Mouse (Mus musculus) cerebellum, adult 11 months (tissue): ENCODE data around the gene Lama2.

Source experiments
- DNase-seq: peaks from one replicate; pipeline ENCODE4 v3.0.0; 2022

The Lama2 gene

GRCm38 (mm10) chr10:27382887-27383609 is 236.5 kb downstream of the Lama2 start:
- DNase-seq = no peak

GRCm38 (mm10) chr10:27378286-27378685 is 241.3 kb downstream of the Lama2 start:
- no peak for DNase-seq

DNA sequence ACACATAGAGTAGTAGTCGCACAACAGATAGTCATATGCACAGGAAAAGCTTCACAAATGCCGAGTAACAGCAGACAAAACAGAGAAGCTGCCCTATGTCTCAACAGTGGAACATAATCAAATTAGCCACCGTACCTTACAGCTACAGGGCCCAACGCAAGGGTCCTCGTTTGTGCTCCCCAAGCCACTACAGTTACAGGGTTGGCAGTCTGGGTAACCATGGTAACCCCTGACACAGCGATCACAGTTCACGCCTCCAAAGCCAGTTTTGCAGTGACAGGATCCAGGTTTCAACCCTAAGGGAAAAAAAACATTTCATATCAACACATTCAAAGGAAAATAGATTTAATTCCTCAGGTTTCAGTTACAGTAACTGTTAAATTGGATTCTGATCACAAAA is 275.3 kb downstream of the Lama2 start:
- DNase-seq = no peak

DNA sequence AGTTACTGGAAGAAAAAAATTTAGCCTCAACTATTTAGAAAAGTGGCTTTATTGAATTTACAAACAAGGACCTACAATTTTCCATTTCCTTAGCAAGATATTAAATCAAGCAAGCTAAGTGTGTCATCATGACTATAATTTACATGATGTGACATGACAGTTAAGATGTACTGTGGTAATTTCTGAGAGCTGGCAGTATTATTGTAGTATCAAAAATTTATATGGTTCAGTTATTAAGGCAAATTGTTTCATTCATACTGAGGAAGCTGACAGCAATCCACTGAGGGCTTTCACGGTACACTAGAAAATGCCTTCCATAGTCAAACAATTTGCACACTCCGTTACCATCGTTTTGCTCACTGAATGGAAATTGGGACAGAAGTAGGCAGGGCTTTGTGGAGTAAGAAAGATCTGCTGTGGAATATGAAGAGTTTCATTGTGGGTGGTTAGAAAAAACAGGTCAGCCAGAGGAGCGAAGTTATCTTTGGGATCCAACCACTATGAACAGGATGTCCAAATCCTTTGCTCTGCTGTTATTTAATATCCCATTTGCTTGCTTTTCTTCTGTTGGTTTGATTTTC is 297.1 kb downstream of the Lama2 start:
- DNase-seq = no peak

DNA sequence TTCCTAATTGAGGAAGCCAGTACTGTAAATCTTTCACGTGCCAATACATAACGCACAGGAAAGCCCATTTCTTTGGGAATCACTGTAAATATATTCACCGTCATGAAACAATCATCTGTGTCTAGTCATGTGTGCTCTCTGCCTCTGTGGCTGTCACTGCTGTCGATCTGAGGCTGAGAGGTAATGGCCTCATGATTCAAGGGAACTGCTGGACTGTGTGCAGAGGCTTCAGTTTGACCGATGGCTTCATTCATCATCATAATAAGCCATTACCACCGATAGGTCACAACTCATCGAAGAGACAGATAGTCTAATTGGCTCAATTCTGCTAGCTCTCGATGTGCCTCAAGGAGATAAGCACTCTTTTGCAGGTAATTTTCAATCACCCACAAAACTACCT is 312.1 kb downstream of the Lama2 start:
- no peak for DNase-seq

GRCm38 (mm10) chr10:27305301-27305700 is 314.3 kb downstream of the Lama2 start:
- DNase-seq = no peak

- DNase-seq = no peak
These were observed 334.3 kb downstream of the Lama2 start for GRCm38 (mm10) chr10:27285098-27285860.

- DNase-seq = no peak
These were observed 352.1 kb downstream of the Lama2 start for GRCm38 (mm10) chr10:27267432-27267831.

DNA sequence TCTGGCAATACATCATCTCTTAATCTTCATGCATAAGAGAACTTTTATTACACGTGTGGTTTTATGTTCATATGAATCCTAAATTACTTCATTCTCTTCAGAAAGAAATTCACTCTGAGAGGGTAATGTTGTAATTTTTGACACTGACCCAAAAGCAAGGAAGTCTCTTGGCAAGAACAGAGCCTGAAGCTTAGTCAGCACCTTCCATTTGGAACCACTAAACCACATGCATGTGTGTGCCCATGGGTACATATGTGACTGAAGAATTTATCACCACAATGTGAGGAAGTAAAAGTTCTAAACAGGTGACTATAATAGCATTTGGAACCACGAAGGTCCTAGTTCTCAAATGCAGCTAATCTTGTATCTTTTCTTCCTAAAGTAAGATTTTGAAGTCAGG is 353.7 kb downstream of the Lama2 start:
- DNase-seq = no peak

GRCm38 (mm10) chr10:27264713-27265112 is 354.8 kb downstream of the Lama2 start:
- no peak for DNase-seq

GRCm38 (mm10) chr10:27249741-27250140 is 369.8 kb downstream of the Lama2 start:
- DNase-seq = no peak

DNA sequence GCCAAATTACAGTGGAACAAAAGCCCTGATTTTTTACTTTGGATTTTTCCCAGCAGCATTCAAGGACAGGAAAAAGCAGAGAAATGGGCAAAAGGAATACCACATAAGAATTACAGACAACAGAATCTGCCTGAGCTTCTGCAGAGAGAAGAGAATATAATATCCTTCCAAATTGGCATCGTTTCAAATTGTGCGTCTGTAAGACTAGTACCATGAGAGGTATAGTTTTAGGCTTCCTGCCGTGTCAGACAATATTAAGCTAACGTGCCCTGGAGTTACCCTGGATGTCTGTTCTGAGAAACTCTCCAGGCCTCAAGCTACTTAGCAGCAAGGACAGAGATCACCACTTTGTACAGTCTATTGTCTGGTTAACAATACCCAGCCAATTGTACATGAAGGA is 384.8 kb downstream of the Lama2 start:
- DNase-seq = no peak

DNA sequence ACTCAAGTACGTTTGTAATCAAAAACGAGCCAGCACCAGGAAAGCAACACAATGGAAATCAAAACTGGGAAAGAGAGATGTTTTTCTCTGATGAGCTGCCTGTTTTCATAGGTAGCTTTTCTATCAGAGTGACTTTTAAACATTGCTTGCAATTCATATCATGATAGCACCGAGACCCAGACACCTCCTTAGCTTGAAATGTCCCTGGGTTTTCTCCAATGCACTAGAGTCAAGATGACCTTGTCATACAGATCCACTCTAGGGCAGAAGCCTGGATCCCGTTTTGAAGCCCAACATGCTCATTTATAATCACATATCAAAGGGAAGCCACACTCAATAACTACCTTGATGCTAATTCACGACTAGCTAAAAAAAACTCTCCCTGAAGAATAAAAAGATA is 386.0 kb downstream of the Lama2 start:
- no peak for DNase-seq

DNA sequence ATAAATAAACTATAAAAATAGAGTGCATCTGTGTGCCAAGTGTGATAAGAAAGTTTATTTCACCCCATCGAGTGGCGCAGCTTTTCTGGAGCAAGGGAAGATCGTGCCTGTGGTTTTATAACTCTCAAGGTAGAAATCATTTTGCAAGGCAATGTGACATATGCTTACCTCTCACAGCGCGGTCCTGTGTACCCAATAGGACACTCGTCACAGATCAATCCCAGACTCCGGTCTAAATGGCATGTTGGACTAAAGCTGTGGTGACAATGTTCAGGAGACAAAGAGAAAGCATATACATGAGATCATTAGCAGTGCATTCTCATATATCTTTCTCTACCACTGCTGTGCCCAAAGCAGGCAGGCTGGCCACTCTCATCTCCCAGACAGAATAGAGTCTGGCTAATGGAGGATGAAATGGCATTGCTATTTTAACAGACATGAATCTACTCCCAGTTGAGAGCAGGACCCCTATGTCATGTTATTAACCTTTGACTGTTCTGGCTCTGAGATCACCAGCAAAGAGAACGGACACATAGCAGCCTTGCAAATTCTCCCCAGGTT is 395.7 kb downstream of the Lama2 start:
- no peak for DNase-seq

GRCm38 (mm10) chr10:27222639-27223315 is 396.8 kb downstream of the Lama2 start:
- DNase-seq = no peak

GRCm38 (mm10) chr10:27219698-27220097 is 399.9 kb downstream of the Lama2 start:
- no peak for DNase-seq

- DNase-seq = no peak
These were observed 412.2 kb downstream of the Lama2 start for GRCm38 (mm10) chr10:27207320-27207719.

- no peak for DNase-seq
These were observed 421.1 kb downstream of the Lama2 start for GRCm38 (mm10) chr10:27198443-27198842.

- no peak for DNase-seq
These were observed 425.3 kb downstream of the Lama2 start for GRCm38 (mm10) chr10:27193986-27194908.

DNA sequence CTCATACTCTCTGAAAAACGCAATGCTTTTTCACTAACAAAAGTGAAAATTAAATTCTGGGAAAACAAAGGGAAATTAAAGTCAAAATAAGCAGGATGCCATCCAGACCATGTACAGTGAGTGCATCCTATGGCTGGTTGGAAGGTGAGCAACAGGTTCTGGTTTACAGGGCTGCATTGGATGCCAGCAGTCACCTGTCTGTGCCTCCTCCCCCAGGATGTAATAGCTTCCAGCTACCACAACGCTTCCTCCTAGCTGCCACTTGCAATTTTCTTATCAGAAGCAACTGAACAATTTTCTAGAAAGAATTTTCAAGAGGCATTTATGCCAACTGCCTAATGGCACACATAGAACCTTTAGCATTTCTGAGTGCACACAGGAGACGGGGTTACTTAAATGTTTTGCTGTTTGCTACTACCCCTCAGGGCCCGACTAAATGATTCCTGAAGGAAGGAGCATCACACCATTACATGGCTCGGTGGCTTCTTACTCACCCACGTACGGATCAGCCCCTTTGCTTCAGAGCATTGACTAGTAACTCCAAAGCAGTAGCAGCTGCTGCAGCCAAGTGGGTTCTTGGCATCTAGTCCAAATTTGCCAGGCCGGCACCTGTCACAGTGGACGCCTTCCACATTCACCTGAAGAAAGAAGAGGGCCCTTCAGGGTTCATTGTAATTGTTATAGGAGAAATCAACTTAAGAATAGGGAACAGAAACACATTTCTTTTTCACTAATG is 430.8 kb downstream of the Lama2 start:
- DNase-seq = peak; percentile 2

- no peak for DNase-seq
These were observed 435.4 kb downstream of the Lama2 start for GRCm38 (mm10) chr10:27184185-27184584.
